Mouse (Mus musculus) lung, embryonic 16.5 days (tissue): ENCODE measurements around the gene Mip. TPM values are rescaled to one million over a fixed set of nuclear protein-coding genes. Genes with fewer than 3 reads are reported as not detected.
"Not testable (repeated sequence)": the region's sequence is repeated elsewhere in the genome, so short reads cannot be mapped to it uniquely, and the experiment has no call there.

Source experiments
- ATAC-seq: fragments of 200-750 bp; cut with Nextera tagmentation; 2 replicates; pipeline ENCODE4 v1.8.0; 2017; ENCODE audit warnings: low read depth, mild to moderate bottlenecking, moderate library complexity
- H3K27ac ChIP-seq: fragments of 300-500 bp; sonication (generic); 2 replicates; pipeline ENCODE4 v1.5.1; 2014; ENCODE audit warnings: mild to moderate bottlenecking, control low read depth, low read length
- H3K27me3 ChIP-seq: fragments of 300-500 bp; sonication (generic); 2 replicates; pipeline ENCODE4 v1.6.1; 2014; ENCODE audit warnings: low read depth, low read length, mixed read lengths; ENCODE audit not compliant: control insufficient read depth, insufficient read depth
- H3K36me3 ChIP-seq: fragments of 300-500 bp; sonication (generic); 2 replicates; pipeline ENCODE4 v1.6.1; 2014; ENCODE audit warnings: low read length; ENCODE audit not compliant: control insufficient read depth, insufficient read depth
- H3K4me1 ChIP-seq: fragments of 300-500 bp; sonication (generic); replicated peaks from 2 replicates; pipeline ENCODE4 v1.6.1; 2014; ENCODE audit warnings: low read length, mixed read lengths; ENCODE audit not compliant: control insufficient read depth, insufficient read depth
- H3K4me2 ChIP-seq: fragments of 300-500 bp; sonication (generic); 2 replicates; pipeline ENCODE4 v1.6.1; 2014; ENCODE audit warnings: low read depth, low read length, control low read depth
- H3K4me3 ChIP-seq: fragments of 300-500 bp; sonication (generic); 2 replicates; pipeline ENCODE4 v1.5.1; 2014; ENCODE audit warnings: mild to moderate bottlenecking, low read length, control low read depth
- H3K9ac ChIP-seq: fragments of 300-500 bp; sonication (generic); 2 replicates; pipeline ENCODE4 v1.6.1; 2014; ENCODE audit warnings: low read length, control low read depth
- H3K9me3 ChIP-seq: fragments of 300-500 bp; sonication (generic); 2 replicates; pipeline ENCODE4 v1.6.1; 2016; ENCODE audit warnings: low read length; ENCODE audit not compliant: control insufficient read depth
- WGBS: fragments of 180-500 bp; shearing (Covaris S2); extraction: QIAGEN DNeasy Blood & Tissue Kit; methylation state at CpG from one replicate; pipeline ENCODE4 v1.1.7; 2014; 5-methylcytosine and 5-hydroxymethylcytosine counted together
- polyA plus RNA-seq: library from polyadenylated mRNA; unstranded; fragments of >200 nt; fragmentation: Nextera tagmentation; extraction: Ambion mirVana; gene quantifications from 2 replicates; pipeline ENCODE4 v1.2.1, GENCODE M21; 2015

Gene Mip
- polyA plus RNA-seq, 1 experiment from 2014 or later, result not detected

GRCm38 (mm10) chr10:128253677-128254255 is 28.1 kb downstream of the Mip start, which contains the start of gene Apon:
Gene Apon, plus strand, starts transcription at chr10:128254096.
- 70% methylated on average over 4 of the region's 4 CpGs for WGBS
- Histone ChIP-seq H3K27me3 (no peaks in the 10 kb centered on the region), H3K36me3 (peaks cover 27% of the 10 kb centered on the region), H3K4me2 (no peak within 1 kb of the TSS), H3K9ac (no peak within 1 kb of the TSS), H3K9me3 (no peaks in the 10 kb centered on the region), H3K27ac (no peak within 1 kb of the TSS), H3K4me1 (no peaks in the 10 kb centered on the region), H3K4me3 (no peak within 1 kb of the TSS)
- no peak for ATAC-seq

- H3K4me3 ChIP-seq, result no peak overlapping the region
- H3K36me3 ChIP-seq, result peaks cover 11% of the 10 kb centered on the region
- ATAC-seq, result no peak
- no peaks in the 10 kb centered on the region for H3K4me1 ChIP-seq
- H3K27me3 ChIP-seq, result no peaks in the 10 kb centered on the region
- 75% methylated on average over 8 of the region's 8 CpGs for WGBS
- no peak overlapping the region for H3K9ac ChIP-seq
- no peak overlapping the region for H3K4me2 ChIP-seq
- no peak overlapping the region for H3K27ac ChIP-seq
- no peaks in the 10 kb centered on the region for H3K9me3 ChIP-seq
Measured at GRCm38 (mm10) chr10:128255925-128256324, 30.3 kb downstream of the Mip start.

GRCm38 (mm10) chr10:128256328-128256727 is 30.7 kb downstream of the Mip start:
- Histone ChIP-seq H3K36me3 (peaks cover 7% of the 10 kb centered on the region), H3K9ac (no peak overlapping the region), H3K27ac (no peak overlapping the region), H3K4me1 (no peaks in the 10 kb centered on the region), H3K4me3 (no peak overlapping the region), H3K4me2 (no peak overlapping the region), H3K27me3 (no peaks in the 10 kb centered on the region), H3K9me3 (no peaks in the 10 kb centered on the region)
- no peak for ATAC-seq
- WGBS, result 76% methylated on average over 8 of the region's 8 CpGs

DNA sequence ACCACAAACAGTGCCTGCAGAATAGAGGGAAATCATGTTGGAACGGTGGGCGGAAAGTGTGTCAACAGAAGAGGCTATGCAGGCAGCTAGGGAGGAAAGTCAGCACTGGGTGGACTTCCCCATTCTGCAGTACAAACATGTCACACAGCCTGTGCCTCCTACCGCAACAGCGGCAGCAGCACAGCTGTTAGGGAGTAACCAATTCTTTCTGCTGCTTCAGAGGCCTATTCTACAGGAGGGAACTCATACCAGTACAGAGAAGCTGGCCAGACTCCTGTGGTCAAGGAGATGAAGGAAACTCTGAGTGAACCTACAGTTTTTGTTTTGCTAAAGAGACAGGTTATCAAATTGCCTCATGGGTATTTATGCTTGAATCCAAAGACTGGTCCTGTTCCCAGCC is 33.3 kb downstream of the Mip start:
- H3K27me3 ChIP-seq, result no peaks in the 10 kb centered on the region

DNA sequence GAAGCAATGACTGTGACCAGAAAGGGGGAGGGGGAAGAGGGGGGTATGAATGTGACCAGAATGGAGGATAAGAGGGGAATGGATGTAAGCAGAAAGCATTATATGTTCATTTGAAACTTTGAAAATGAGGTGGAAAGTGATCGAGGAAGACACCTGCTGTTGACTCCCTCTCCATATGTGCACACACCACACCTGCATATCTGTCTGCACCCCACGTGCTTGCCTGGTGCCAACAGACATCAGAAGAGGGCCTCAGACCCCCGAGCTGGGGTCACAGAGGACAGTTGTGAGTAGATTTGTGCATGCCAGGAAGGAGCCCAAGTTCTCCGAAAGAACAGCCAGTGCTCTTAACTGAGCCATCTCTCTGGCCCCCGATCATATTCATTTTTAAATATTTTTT is 34.3 kb downstream of the Mip start:
- Histone ChIP-seq H3K4me3 (no peak overlapping the region), H3K4me1 (no peaks in the 10 kb centered on the region), H3K9ac (no peak overlapping the region), H3K9me3 (no peaks in the 10 kb centered on the region), H3K27ac (no peak overlapping the region), H3K36me3 (no peaks in the 10 kb centered on the region), H3K4me2 (no peak overlapping the region), H3K27me3 (no peaks in the 10 kb centered on the region)
- WGBS, result 73% methylated on average over 5 of the region's 5 CpGs
- no peak for ATAC-seq

More for the DNA sequence above, 33.3 kb downstream of the Mip start:
- 64% methylated on average over 4 of the region's 4 CpGs for WGBS
- no peak overlapping the region for H3K9ac ChIP-seq
- no peaks in the 10 kb centered on the region for H3K9me3 ChIP-seq
- H3K4me3 ChIP-seq, result no peak overlapping the region
- no peaks in the 10 kb centered on the region for H3K4me1 ChIP-seq
- H3K4me2 ChIP-seq, result no peak overlapping the region
- ATAC-seq, result no peak
- H3K36me3 ChIP-seq, result no peaks in the 10 kb centered on the region
- H3K27ac ChIP-seq, result no peak overlapping the region

DNA sequence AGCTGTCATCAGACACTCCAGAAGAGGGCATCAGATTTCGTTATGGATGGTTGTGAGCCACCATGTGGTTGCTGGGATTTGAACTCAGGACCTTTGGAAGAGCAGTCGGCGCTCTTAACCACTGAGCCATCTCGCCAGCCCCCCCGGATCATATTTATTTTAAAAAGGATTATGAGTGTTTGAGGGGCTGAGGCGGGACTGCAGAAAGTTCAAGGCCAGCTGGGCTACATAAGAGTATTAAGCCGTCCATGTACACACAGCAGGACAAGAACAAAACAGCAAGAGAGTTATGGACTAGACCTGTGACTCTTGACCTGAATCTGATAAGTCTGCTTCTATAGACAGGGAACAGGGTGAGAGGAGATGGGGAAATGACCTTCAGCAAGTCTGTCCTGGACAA is 34.7 kb downstream of the Mip start:
- not testable (repeated sequence) for H3K27me3 ChIP-seq, H3K4me2 ChIP-seq, H3K9me3 ChIP-seq, H3K9ac ChIP-seq, ATAC-seq, H3K4me1 ChIP-seq, H3K36me3 ChIP-seq, H3K27ac ChIP-seq, H3K4me3 ChIP-seq
- 70% methylated on average over 7 of the region's 7 CpGs for WGBS

- Histone ChIP-seq H3K36me3 (no peaks in the 10 kb centered on the region), H3K4me3 (no peak overlapping the region), H3K27me3 (no peaks in the 10 kb centered on the region), H3K9ac (no peak overlapping the region), H3K4me2 (no peak overlapping the region), H3K9me3 (no peaks in the 10 kb centered on the region), H3K4me1 (no peaks in the 10 kb centered on the region), H3K27ac (no peak overlapping the region)
- 64% methylated on average over 22 of the region's 22 CpGs for WGBS
- ATAC-seq, result no peak
Measured at GRCm38 (mm10) chr10:128262300-128262699, 36.7 kb downstream of the Mip start.

GRCm38 (mm10) chr10:128263393-128264310 is 38.0 kb downstream of the Mip start:
- H3K9me3 ChIP-seq, result no peaks in the 10 kb centered on the region
- no peaks in the 10 kb centered on the region for H3K4me1 ChIP-seq
- no peak for ATAC-seq
- 63% methylated on average over 6 of the region's 6 CpGs for WGBS
- H3K9ac ChIP-seq, result no peak overlapping the region
- no peak overlapping the region for H3K27ac ChIP-seq
- no peak overlapping the region for H3K4me3 ChIP-seq
- H3K4me2 ChIP-seq, result no peak overlapping the region
- no peaks in the 10 kb centered on the region for H3K27me3 ChIP-seq
- H3K36me3 ChIP-seq, result no peaks in the 10 kb centered on the region

DNA sequence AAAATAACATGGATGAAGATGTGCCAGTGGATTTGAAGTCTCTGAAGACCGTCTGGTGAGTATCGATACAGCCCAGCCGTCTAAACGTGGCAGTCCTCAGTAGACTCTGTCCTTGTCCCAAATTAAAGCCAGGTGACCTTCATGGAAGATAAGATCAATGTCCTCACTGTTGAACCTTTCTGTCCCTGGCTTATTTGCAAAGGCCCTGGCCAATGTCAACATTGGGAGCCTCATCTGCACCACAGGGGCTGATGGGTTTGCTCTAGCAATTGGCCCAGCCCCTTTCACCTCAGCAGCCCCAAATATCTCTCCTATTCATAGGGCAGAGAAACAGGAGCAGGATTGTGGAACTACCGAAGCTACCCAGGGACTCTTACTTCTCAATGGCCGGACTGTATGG is 42.7 kb downstream of the Mip start, which contains the start of gene Apof:
Gene Apof, plus strand, starts transcription at position 301 of the 400 bp plus-strand sequence.
- Histone ChIP-seq H3K27ac (no peak within 1 kb of the TSS), H3K27me3 (no peaks in the 10 kb centered on the region), H3K4me3 (no peak within 1 kb of the TSS), H3K36me3 (no peaks in the 10 kb centered on the region), H3K9ac (no peak within 1 kb of the TSS), H3K9me3 (no peaks in the 10 kb centered on the region), H3K4me2 (no peak within 1 kb of the TSS), H3K4me1 (0 out of 2 replicates have a peak, but pooled peaks cover 5% of the 10 kb centered on the region)
- WGBS, result 57% methylated on average over 6 of the region's 6 CpGs
- ATAC-seq, result no peak
